Mouse (Mus musculus): ENCODE data around the gene 4933402N03Rik.
A peak's percentile ranks its signal among the peaks of the same experiment; 100 is the strongest.

4933402N03Rik gene

DNA sequence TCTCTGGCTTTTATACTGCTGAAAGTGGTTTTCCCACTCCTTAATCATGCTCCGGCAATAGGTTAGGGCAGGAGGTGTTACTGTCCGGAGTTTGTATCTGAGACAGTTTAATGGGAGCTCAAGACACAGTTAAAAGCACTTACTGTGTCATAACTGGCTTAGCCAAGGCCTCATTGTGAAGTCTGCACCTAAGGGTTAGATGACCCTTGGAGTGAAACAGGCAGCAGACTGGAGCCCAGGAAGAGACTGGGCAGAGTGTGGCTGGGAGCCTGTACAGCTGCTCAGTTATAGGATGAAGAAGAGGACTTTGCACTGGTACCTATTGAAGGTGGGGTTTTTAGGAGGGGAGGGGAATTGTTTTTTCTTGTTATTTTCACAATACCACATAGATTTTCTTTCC, at the start of gene 4933402N03Rik:
TSS of gene 4933402N03Rik (minus strand) at position 101 of the 400 bp plus-strand sequence.
- no peak for DNase-seq

DNA sequence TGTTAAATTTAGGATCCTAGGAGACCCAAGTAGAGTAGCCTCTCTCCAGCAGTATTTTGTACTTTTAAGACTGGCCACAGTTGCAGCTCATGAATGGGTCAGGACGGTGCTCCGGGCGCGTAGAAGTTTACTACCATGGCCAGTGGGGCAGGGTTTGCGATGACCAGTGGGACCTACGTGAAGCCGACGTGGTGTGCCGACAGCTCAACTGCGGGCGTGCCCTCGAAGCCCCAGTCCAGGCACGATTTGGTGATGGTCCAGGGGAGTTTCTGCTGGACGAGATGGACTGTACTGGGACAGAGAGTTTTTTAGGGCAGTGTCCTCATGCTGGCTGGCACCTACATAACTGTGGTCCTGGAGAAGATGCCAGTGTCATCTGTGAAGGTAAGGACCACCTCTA, 41.9 kb upstream of the 4933402N03Rik start:
- DNase-seq = no peak

DNA sequence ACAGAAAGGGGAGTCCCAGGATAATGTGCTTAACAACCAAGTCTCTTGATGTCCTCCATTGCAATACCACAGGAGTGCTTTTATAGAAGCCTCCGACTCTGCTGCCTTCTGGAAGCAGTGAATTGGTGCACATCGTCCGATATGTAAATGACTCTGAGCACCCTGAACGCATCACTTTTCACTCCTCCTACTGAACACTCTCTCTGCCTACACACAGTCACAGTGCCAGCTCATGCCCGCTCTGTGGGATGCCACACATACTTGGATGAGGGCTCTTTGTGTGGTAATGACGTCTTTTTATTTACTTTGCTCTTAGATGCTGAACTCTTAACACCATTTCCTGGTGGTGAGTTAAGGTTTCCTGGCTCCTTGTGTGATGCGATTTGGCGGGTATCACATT, 40.9 kb upstream of the 4933402N03Rik start:
- no peak for DNase-seq

DNA sequence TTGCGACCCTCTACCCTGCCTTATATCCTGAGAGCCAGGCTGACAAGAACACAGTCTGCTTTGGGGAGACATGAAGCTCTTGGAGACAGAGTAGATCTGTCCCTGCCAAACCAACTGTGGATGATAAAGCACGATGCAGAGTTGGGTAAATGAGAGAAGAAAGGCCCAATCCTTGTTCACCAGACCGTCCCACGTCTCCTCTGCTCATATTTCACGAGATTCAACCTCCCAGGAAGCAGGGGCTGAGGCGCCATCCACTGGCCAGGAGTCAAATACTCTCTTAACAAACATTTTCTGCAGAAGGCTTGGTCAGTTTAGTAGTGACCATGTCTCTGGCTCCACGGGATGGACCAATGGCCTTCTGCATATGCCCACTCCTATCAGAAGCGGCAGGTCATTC, 38.2 kb upstream of the 4933402N03Rik start:
- DNase-seq = peak in 1 of 2 experiments; percentile 7

DNA sequence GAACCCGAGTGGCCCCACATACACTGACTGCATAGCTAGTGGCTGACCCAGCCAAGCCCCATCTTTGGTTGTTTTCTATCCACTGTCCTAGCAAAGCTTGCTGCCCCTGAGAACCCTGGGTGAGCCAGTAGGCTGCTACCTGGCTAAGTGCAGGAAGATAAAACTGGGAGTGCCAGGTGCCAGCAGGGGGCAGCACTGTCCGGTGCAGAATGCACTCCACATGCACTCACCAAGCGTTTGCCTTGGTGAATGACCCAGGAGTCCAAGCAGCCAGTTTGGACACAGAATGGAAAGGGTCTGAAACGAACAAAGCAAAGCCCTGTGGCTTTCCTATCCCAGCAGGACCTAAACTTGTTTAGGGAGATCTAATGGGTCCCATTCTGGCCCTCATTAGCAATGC, 36.6 kb upstream of the 4933402N03Rik start:
- peak; percentile 27 to 58 for DNase-seq

DNA sequence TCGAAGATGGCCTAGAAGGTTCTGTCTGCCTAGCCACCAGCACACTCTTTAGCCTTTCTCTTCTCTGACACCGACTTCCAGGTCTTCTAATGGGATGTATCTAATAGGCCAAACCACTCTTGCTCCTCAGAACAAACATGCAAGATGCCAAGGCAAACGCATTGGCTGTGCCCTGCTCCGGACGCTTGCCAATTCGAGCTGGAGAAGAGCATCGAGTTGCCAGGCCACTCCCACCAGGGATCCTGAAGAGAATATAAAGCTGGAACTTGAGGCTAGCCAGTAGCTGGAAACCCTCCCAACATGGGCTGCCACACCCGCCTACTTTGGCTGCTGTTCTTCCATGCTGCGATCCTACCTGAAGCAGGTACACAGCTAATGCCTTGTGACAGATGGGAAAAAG, 28.0 kb upstream of the 4933402N03Rik start, which contains the start of gene 5430419D17Rik:
TSS of gene 5430419D17Rik (plus strand) at position 282 of the 400 bp plus-strand sequence.
- DNase-seq = peak; percentile 15 to 43

DNA sequence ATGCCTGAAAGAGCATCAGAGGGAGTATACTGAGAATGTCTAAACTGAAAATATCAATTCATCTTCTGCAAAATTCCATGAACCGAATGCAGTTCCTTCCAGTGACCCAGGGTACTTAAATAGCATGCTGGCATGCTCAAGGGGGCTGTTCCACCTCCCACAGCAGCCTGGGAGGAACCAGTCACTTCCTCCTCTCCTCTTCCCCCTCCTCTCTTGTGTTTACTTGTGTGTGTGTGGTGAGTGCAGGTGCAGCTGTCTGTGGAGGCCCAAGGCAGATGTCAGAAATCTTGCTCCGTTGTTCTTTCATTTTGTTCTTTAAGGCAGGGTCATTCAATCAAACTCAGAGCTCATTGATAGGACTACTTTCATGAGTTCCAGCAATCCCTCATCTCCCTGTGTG, 23.0 kb upstream of the 4933402N03Rik start:
- no peak for DNase-seq

DNA sequence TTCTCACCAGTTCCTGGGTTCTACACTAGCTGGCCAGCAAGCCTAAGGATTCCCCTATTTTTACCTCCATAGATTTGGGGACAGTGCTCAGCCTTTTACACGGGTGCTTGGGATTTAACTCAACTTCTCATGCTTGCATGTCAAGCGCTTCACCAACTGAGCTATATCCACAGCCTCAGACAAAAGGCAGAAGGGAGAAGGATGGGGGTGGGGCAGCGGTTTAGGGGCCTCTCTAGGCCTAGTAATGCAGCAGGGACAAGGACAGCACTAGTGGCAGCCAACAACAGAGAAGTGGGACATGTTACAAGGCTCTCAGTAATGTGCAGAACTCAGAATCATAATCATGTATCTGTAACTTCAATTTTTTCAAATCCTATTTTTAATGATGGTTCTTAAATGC, 21.7 kb upstream of the 4933402N03Rik start:
- DNase-seq = no peak

DNA sequence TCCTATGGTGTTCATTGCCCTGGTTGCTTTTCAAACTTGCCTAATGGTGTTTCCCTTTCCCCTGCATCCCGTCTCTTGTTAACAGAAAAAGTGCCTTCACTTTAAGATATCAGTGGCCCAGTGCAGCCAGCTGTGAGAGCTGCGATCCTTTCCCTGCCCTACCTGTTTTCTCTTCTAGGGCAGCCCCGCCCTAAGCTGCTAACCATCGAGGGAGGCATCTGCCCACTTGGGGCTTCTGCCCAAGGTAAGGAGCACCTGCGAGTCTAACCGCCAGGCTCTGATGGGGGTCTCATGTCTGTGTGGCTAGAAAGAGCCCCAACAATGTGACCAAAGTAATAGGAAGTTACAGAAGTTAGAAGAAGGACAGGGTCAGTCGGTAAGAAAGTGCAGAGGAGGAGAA, 16.1 kb upstream of the 4933402N03Rik start:
- no peak for DNase-seq

DNA sequence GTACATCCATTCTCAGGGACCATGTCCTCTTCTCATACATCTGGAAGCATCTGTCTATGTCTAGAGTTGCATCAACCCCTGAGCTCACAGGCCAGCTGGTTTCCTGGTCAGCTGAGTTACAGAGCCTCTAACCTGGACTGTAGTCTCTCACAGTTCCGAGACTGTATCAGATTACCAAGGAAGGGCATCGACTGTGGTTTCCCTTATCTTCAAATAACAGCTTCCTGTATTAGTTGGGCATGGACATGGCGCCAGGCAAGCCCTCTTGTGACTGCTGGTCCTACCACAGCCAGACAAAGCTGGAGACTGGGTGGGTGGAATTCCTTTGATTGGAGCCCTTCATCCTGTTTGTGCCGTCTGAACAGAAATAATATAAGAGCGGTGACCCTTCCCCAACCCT, 6.9 kb upstream of the 4933402N03Rik start:
- DNase-seq = no peak

DNA sequence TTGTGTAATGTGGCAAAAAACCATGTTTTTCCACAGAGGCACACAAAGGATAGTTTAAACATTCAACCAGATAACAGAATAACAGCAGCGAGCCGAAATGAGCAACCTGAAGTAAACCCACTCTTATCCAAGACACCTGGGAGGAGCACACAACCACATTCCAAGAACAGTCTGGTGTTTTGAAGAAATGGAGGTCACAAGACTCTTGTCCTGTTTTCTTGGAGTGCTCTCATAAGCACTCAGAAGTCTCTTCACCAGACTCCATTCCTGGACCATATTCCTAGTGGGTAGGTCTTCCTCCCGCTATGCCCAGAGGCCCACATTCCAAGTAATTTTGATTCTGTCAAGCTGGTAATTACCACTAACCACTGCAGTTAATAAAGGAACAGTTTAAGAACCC, 4.1 kb upstream of the 4933402N03Rik start:
- no peak for DNase-seq

DNA sequence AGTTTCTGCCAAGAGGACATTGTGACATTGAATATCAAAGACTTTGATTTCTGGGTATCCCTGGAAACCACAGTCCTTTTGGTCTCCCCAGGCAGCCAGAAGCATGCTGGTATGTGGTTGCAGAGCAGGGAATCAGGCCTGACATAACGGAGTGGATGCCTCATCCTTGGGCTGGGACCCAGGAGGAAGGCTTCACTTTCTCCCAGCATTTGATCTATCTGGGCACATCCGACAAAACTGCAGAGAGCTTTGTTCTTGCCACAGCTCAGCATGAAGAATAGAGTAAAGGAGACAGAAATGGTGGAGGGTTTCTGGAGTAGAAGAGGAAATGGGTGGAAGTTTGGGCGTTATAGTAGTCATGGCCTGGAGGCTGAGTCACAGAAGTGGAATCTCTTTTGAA, 12.9 kb downstream of the 4933402N03Rik start:
- no peak for DNase-seq

DNA sequence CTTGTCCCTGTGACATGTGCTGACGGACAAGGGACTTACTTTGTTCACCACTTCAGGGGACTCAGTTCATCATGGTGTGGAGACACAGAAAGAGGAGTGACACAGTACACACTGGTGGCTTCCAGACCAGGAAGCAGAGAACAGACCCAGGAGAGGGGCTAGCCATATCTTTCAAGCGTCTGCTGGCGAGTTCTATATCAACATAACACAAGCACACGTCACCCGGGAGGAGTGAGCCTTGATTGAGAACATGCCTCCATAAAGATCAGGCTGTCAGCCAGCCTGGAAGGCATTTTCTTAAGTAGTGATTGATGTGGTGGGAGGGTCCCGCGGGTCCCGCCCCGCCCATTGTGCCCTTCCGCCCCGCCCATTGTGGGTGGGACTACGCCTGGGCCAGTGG, 16.1 kb downstream of the 4933402N03Rik start:
- DNase-seq = no peak

DNA sequence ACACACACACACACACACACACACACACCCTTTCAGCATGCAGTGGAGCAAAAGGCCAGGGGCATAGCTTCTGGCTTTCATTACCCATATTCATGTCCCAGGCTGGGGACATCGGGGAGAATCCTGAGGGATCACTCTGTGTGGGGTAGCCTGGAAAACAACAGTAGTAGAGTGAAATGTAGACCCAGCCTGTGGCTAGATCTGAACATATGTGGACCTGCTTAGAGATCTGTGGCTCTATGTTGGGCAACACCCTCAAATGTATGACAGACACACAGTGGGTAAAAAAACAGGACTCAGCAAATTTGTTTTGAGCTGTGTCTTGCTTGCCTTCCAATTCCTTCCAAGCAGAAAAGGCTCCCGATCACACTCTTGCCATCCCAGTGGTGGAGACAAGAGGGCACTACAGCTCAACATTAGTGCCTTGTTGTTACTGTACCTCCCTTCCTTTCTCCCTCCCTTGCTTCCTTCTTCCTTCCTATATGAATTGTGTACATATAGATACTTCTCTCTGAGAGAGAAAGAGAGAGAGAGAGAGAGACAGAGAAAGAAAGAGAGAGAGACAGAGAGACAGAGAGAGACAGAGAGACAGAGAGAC, 23.8 kb downstream of the 4933402N03Rik start:
- no peak for DNase-seq

DNA sequence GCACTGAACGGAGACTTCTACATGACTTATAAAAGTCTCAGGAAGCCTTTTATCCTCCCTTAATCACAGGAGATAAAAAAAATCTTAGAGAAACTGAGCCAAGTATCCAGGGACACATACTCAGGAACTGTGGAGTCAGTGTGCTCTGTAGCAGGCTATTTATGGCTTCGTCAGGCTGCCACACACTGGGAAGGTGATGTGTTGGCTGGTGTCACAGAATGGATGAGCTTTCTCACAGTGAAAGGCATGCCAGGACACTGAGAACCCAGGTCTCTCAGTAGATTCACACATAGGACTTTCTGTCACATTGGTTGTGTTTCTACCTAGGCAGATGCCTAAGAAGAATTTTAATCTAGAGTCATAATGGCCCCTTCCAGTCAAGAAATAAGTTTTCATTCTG, 31.7 kb downstream of the 4933402N03Rik start:
- DNase-seq = peak; percentile 58 to 71

DNA sequence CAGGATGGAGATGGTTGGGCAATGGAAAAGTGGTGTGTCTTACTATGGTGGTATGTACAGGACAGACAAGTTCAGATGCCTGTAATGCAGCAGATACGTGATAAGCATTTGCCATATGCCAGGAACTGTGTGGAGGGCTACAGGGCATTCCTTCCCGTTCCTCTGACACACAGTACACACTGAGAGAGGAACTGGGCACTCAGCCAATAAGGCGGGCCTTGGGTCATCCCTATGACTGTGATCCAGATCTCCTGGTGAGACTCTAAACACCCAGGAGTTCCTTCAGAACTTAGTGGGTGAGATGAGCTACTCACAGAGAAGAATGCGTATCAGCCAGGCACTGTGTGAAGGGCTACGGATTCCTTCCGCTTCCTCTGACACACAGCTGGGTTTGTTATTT, 32.4 kb downstream of the 4933402N03Rik start:
- peak; percentile 57 to 72 for DNase-seq

DNA sequence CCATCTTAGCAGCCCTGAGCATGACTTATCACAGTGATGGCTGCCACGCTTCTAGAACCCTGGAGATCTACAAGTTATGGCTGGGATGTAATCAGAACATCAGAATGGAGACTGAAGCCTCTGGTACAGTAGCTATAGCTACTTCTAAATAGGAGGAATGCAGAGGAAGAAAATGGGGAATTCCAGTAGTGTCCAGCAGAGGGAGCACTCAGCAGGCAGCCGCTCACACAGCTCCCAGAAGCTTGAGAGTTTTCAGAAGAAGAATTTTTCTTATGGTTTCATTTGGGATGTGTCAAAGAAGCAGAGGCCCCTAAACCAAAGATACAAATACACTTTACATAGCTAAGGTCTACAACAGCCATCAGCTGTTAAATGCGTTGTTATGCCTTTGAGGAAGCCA, 33.6 kb downstream of the 4933402N03Rik start:
- peak; percentile 71 to 87 for DNase-seq
